Mouse (Mus musculus): ENCODE measurements at regions not wholly inside any gene's neighbourhood (a gene's known extent, or its start where the extent isn't known, plus 50 kb on each side); places are given as distances from the start of the nearest gene placed in this dataset.

- ATAC-seq (replicated peaks; ENCODE audit: low FRiP score, low TSS enrichment, poor library complexity, severe bottlenecking) = no peak
These were observed 77.4 kb upstream of the Commd8 start for GRCm38 (mm10) chr5:72245382-72245781.

GRCm38 (mm10) chr5:72244134-72244533 lies 76.1 kb upstream of the Commd8 start:
- ATAC-seq (replicated peaks; ENCODE audit: low FRiP score, low TSS enrichment, poor library complexity, severe bottlenecking) = no peak

- peak; percentile 70 for ATAC-seq (replicated peaks; ENCODE audit: low FRiP score, low TSS enrichment, poor library complexity, severe bottlenecking)
These were observed 75.0 kb upstream of the Commd8 start for GRCm38 (mm10) chr5:72242981-72243380.

- no peak for ATAC-seq (replicated peaks; ENCODE audit: low FRiP score, low TSS enrichment, poor library complexity, severe bottlenecking)
These were observed 73.5 kb upstream of the Commd8 start for GRCm38 (mm10) chr5:72241451-72241850.

GRCm38 (mm10) chr5:72240271-72240670 lies 72.3 kb upstream of the Commd8 start:
- no peak for ATAC-seq (replicated peaks; ENCODE audit: low FRiP score, low TSS enrichment, poor library complexity, severe bottlenecking)

GRCm38 (mm10) chr5:72227002-72227401 lies 59.0 kb upstream of the Commd8 start:
- no peak for ATAC-seq (replicated peaks; ENCODE audit: low FRiP score, low TSS enrichment, poor library complexity, severe bottlenecking)

- ATAC-seq (replicated peaks; ENCODE audit: low FRiP score, low TSS enrichment, poor library complexity, severe bottlenecking) = peak; percentile 89
These were observed 57.7 kb upstream of the Commd8 start for GRCm38 (mm10) chr5:72225576-72226298.

- ATAC-seq (replicated peaks; ENCODE audit: low FRiP score, low TSS enrichment, poor library complexity, severe bottlenecking) = peak; percentile 53
These were observed 57.1 kb upstream of the Commd8 start for GRCm38 (mm10) chr5:72225056-72225455.

GRCm38 (mm10) chr5:72224551-72224966 lies 56.6 kb upstream of the Commd8 start:
- ATAC-seq (replicated peaks; ENCODE audit: low FRiP score, low TSS enrichment, poor library complexity, severe bottlenecking) = peak; percentile 53

GRCm38 (mm10) chr5:72222902-72223301 lies 54.9 kb upstream of the Commd8 start:
- no peak for ATAC-seq (replicated peaks; ENCODE audit: low FRiP score, low TSS enrichment, poor library complexity, severe bottlenecking)

GRCm38 (mm10) chr5:72219697-72220096 lies 51.7 kb upstream of the Commd8 start:
- ATAC-seq (replicated peaks; ENCODE audit: low FRiP score, low TSS enrichment, poor library complexity, severe bottlenecking) = no peak

- no peak for ATAC-seq (replicated peaks; ENCODE audit: low FRiP score, low TSS enrichment, poor library complexity, severe bottlenecking)
These were observed 51.3 kb upstream of the Commd8 start for GRCm38 (mm10) chr5:72219248-72219647.
